Mouse (Mus musculus): ENCODE measurements around the gene Aplnr. TPM values are rescaled to one million over a fixed set of nuclear protein-coding genes. Genes with fewer than 3 reads are reported as not detected.
A peak's percentile ranks its signal among the peaks of the same experiment; 100 is the strongest.

Gene Aplnr
- total RNA-seq (2021): 100 to 1,000 TPM; 149 to 219 TPM

DNA sequence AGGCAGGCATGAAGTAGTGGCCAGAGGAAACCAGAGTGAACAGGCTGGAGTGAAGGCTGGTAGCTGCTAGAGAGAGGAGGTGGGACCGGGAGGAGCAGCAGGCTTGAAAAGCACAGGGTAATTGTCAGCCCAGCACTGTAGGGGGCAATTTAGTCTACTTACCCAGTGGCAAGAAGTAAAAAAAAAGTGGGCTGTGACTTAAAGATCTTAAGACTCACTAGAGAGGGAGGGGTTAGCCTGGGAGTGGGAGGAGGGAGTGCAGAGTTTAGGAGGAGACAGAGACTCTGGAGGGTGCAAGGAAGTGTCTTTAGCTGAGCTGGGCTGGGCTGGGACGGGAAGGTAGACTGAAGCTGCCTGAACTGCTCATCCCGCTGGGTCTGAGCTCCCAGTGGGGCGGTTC is at the start of gene Aplnr:
TSS of gene Aplnr (plus strand) at position 137 of the 400 bp plus-strand sequence.
- intact Hi-C loops (cut with DNase I): loop anchor here (5.0 kb wide), 1 partner anchor 36 kb away; no protein-coding TSS in a partner anchor
- DNase-seq: peak; percentile 47 to 61

DNA sequence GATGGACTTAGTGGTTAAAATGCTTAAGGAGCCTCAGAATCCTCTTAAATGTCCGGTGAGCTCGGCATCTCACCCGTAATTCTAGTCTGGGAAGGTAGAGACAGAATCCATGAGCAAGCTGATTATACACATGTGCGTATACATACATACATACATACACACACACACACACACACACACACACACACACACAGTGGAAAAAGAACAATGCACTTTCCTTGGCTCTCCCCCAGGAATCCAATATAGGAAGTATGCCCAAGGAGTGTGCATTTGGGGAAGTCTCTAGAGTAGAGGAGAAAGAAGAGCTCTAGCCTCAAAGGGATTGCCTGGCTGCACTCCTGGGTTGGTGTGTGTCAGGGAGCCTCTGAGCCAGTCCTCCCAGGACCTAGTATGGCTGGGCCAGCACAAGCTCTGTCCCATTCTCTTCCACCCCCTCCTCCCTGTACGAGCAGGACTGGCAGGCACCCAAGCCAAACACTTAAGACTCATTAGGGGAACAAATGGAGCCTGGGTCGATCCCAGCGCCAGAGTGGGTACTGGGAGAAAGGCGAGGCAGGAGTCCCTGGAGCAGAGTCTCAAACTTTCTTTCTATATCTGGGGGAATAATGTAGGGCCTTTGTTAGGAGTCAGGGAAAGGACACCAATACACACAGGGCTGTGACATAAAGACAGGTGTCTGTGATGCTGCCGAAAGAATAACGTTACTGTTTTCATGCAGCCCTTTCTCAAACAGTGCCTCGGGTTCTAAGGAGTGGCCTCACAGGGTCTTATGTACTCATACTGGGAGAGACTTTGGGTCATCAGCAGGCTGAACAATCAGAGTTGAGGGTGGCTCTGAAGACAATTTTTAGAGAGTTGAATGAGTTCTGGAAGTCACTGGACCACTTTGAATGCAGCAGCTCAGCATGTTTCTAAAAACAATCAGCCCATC is 47.0 kb upstream of the Aplnr start:
- DNase-seq: peak; percentile 49 to 51
- intact Hi-C loops (cut with DNase I): no loop called here

DNA sequence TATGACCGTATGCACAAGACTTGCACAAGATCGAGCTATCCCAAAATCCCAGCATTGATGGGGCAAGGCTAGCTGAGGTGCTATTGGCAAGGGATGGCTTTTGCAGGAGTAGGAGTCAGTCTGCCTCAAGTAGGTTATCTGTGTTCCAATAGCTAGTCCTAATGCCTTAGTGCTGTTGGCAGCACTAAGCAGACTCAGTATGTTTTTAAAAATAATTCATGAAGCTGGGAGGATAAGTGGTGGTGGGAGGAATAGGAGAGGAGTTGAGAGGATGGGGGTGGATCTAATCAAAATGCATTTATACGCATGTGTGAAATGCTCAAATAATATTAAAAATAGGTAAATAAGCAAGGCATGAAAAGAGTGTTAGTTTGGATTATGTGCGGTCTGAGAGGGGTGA is 44.7 kb upstream of the Aplnr start:
- DNase-seq: no peak
- intact Hi-C loops (cut with DNase I): no loop called here

DNA sequence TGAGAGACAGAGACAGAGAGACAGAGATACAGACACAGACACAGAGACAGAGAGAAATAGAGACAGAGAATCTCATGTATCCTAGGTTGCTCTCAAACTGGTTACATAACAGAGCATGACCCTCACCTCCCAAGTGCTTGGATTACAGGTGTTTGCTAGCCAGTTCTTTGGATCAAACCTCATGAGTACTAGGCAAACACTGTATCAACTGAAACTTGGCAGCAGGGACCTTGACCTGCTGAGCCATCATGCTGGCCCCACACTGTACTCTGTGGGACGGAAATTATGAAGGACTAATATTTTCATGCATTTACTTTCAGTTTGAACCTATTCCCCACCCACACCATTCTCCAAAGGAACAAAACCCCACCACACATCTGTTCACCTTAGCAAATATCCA is 42.6 kb upstream of the Aplnr start:
- DNase-seq: no peak

GRCm38 (mm10) chr2:85095906-85096305 is 40.1 kb upstream of the Aplnr start:
- intact Hi-C loops (cut with DNase I): no loop called here
- no peak for DNase-seq

More for the DNA sequence above, 42.6 kb upstream of the Aplnr start:
- intact Hi-C loops (cut with DNase I): no loop called here

DNA sequence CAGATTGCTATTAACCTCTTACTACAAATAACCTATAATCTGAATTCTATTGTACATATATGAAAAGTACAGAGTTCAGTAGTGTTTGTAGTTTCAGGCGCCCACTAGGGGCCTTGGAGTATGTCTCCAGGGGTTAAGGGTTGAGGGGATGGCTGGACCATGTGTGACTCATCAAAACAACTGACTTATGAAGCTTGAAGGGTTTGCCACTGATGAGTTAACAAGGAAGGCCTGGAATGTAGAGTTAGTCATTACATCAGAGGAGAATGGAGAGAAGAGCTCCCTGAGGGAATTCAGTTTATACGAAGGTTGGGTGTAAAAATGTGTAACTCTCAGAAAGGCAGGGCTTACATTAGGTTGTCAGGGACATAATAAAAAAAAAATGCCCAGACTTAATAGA is 38.0 kb upstream of the Aplnr start:
- DNase-seq: no peak
- intact Hi-C loops (cut with DNase I): no loop called here

DNA sequence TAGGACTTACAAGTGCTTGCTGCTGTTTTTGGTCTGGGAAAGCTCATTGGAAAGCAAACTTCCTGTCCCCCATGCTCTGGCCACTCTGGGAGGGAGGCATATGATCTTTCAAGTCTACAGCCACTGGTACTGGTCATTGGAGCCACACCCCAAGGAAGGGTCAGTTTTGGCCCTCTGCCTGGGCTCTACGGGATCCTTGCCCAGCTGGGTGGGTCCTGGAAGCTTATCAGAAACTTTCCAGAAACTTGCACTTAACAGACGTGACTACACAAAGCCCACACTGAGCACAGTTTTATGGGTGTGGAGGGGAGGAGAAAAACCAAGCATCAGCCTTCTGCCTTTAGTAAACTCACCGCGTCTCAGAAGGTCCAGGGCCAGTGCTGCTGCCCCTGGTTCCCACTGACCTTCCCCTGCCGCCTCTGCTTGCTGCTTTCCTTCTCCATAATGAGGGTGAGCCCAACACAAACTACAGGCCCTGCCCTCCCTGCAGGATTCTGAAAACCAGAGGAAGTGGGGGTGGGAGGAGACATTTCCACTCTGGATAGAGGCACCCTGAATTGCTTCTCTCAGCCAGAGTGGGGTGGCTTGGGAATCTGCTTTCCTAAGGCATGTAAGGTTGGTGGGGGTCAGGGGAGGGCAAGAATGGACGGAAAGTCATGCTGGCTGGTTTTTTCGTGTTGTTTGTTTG is 37.1 kb upstream of the Aplnr start:
- intact Hi-C loops (cut with DNase I): no loop called here
- DNase-seq: peak; percentile 85 to 89

DNA sequence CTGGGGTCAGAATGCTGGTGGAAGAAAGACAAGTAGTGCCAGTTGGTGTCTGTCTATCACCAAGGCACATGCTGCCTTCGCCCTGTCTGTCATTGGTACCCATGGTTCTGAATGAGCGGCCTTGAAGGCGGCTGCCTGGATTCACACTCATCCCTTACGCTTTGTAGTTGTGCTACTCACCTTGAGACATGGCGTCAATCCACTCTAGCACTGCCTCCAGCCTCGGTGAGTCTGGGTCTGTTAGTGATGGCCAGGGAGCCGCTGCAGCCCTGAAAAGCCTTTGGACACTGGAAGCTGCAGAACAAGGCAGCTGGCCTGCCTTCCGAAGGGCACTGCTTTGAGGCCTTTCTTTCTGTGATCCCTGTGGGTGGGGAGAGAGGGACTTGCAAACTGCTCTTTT is 32.8 kb upstream of the Aplnr start:
- no peak for DNase-seq
- intact Hi-C loops (cut with DNase I): no loop called here

GRCm38 (mm10) chr2:85105426-85106013 is 30.5 kb upstream of the Aplnr start:
- no peak for DNase-seq
- intact Hi-C loops (cut with DNase I): no loop called here

- DNase-seq: no peak
- intact Hi-C loops (cut with DNase I): no loop called here
Observed at GRCm38 (mm10) chr2:85106068-85106790, 29.8 kb upstream of the Aplnr start.

DNA sequence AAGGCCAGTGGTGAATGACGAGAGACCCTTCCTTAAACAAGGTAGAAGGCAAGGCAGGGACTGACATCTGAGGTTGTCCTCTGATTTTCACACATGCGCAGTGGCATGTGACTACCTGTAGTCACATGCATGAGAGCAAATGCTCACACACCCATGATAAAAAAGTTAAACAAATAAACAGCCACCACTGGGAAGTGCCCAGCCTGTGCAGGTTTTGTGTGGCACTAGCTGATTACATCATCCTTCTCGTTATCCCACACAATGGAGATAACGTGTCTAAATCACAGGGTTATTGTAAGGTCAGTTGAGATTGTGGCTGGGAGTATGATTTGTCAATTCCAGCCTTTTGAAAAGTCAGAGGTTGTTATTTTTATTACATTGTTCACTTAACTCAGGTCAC is 29.1 kb upstream of the Aplnr start:
- intact Hi-C loops (cut with DNase I): no loop called here
- no peak for DNase-seq

- DNase-seq: no peak
- intact Hi-C loops (cut with DNase I): no loop called here
Observed at GRCm38 (mm10) chr2:85110288-85110875, 25.6 kb upstream of the Aplnr start.

- DNase-seq: peak; percentile 54 to 65
- intact Hi-C loops (cut with DNase I): loop anchor here (1.0 to 10.0 kb wide), 3 partner anchors 123 to 601 kb away; no protein-coding TSS in a partner anchor
Observed at GRCm38 (mm10) chr2:85123187-85123868, 12.7 kb upstream of the Aplnr start.

DNA sequence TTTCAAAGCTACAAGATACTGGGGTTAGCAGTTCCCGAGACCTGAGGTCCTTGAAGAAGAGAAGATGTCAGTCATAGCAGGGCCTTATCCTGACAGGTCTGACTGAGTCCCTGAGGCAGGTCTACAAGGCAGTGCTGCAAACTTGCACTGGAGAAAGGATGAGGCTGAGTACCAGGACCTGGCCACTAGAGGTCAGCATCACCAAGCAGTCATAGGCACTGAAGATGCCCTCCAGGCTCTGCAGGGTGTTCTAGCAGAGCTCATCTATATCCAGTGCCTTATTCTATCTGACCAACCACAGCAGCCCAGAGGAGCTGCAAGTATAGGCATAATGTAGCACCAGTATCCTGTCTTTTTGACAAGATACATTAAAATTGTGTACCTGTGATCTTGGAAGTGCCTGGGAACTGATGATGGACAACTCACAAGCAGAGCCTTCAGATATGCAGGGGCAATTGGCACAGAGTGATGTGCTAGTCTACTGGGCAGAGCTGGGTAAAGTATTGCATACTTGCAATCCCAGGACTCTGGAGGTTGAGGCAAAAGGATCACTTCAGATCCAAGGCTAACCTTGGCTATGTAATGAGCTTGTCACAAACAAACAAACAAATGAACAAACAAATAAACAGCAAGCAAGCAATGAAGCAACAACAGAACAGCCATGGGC is 12.0 kb upstream of the Aplnr start:
- intact Hi-C loops (cut with DNase I): loop anchor here (1.0 to 10.0 kb wide), 3 partner anchors 122 to 601 kb away; no protein-coding TSS in a partner anchor
- peak; percentile 81 to 84 for DNase-seq

GRCm38 (mm10) chr2:85129496-85129971 is 6.5 kb upstream of the Aplnr start:
- DNase-seq: peak; percentile 51 to 58
- intact Hi-C loops (cut with DNase I): loop anchor here (2.0 to 10.0 kb wide), 2 partner anchors 49 to 595 kb away; no protein-coding TSS in a partner anchor

- DNase-seq: peak in 1 of 2 experiments; percentile 1
- intact Hi-C loops (cut with DNase I): no loop called here
Observed at GRCm38 (mm10) chr2:85131226-85131625, 4.8 kb upstream of the Aplnr start.

DNA sequence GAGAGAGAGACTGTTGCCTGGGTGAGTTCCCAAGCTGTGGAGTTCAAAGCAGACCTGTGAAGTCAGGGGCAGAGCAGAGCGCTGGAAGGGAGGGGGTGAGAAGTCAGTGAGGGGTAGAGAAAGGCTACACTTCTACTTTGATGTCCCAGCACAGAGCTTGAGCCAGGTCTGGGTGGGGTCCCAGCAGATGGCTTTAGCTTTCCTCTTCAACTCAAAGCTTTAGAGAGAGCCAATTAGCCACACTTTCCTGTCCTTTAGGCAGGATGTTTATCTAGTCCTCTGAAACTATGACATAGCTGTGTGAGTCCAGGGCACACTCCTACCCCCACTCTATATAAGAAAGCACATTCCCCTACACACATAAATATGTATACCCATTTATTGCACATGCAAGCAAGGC is 4.3 kb upstream of the Aplnr start:
- intact Hi-C loops (cut with DNase I): no loop called here
- peak in 1 of 2 experiments; percentile 37 for DNase-seq

GRCm38 (mm10) chr2:85132204-85132603 is 3.8 kb upstream of the Aplnr start:
- DNase-seq: peak in 1 of 2 experiments; percentile 42
- intact Hi-C loops (cut with DNase I): no loop called here

GRCm38 (mm10) chr2:85135099-85135498 is 926 bp upstream of the Aplnr start:
- intact Hi-C loops (cut with DNase I): loop anchor here (5.0 kb wide), 1 partner anchor 37 kb away; no protein-coding TSS in a partner anchor
- no peak for DNase-seq
